Mouse (Mus musculus) embryonic facial prominence, embryonic 15.5 days (tissue): Measurements from ENCODE around the gene Fam20b. TPM values are rescaled to one million over a fixed set of nuclear protein-coding genes. Genes with fewer than 3 reads are reported as not detected.

Experiments used
- ATAC-seq: fragments of 200-750 bp; cut with Nextera tagmentation; 2 replicates; pipeline ENCODE4 v1.8.0; 2017; ENCODE audit warnings: low read depth, moderate TSS enrichment; ENCODE audit not compliant: insufficient number of reproducible peaks, low FRiP score, low TSS enrichment
- H3K27ac ChIP-seq: fragments of 300-500 bp; sonication (generic); replicated peaks from 2 replicates; pipeline ENCODE4 v1.5.1; 2015; ENCODE audit warnings: mild to moderate bottlenecking, inconsistent platforms
- H3K27me3 ChIP-seq: fragments of 300-500 bp; sonication (generic); 2 replicates; pipeline ENCODE4 v1.6.1; 2015; ENCODE audit warnings: inconsistent platforms
- H3K36me3 ChIP-seq: fragments of 300-500 bp; sonication (generic); 2 replicates; pipeline ENCODE4 v1.6.1; 2015; ENCODE audit warnings: mild to moderate bottlenecking, inconsistent platforms
- H3K4me1 ChIP-seq: fragments of 300-500 bp; sonication (generic); 2 replicates; pipeline ENCODE4 v1.6.1; 2015; ENCODE audit warnings: inconsistent platforms
- H3K4me2 ChIP-seq: fragments of 300-500 bp; sonication (generic); replicated peaks from 2 replicates; pipeline ENCODE4 v1.6.1; 2015; ENCODE audit warnings: mild to moderate bottlenecking, inconsistent platforms
- H3K4me3 ChIP-seq: fragments of 300-500 bp; sonication (generic); replicated peaks from 2 replicates; pipeline ENCODE4 v1.5.1; 2015; ENCODE audit warnings: mild to moderate bottlenecking, inconsistent platforms
- H3K9ac ChIP-seq: fragments of 300-500 bp; sonication (generic); 2 replicates; pipeline ENCODE4 v1.6.1; 2015; ENCODE audit warnings: inconsistent platforms
- H3K9me3 ChIP-seq: fragments of 300-500 bp; sonication (generic); replicated peaks from 2 replicates; pipeline ENCODE4 v1.6.1; 2016; ENCODE audit warnings: inconsistent platforms
- WGBS: fragments of 180-500 bp; shearing (Covaris S2); methylation state at CpG from one replicate; pipeline ENCODE4 v1.1.7; 2015; 5-methylcytosine and 5-hydroxymethylcytosine counted together
- polyA plus RNA-seq: library from polyadenylated mRNA; unstranded; fragments of >200 nt; fragmentation: Nextera tagmentation; extraction: Ambion mirVana; gene quantifications from 2 replicates; pipeline ENCODE4 v1.2.1, GENCODE M21; 2015

The Fam20b gene
- 26.9 and 28.0 TPM in 2 replicates for polyA plus RNA-seq

DNA sequence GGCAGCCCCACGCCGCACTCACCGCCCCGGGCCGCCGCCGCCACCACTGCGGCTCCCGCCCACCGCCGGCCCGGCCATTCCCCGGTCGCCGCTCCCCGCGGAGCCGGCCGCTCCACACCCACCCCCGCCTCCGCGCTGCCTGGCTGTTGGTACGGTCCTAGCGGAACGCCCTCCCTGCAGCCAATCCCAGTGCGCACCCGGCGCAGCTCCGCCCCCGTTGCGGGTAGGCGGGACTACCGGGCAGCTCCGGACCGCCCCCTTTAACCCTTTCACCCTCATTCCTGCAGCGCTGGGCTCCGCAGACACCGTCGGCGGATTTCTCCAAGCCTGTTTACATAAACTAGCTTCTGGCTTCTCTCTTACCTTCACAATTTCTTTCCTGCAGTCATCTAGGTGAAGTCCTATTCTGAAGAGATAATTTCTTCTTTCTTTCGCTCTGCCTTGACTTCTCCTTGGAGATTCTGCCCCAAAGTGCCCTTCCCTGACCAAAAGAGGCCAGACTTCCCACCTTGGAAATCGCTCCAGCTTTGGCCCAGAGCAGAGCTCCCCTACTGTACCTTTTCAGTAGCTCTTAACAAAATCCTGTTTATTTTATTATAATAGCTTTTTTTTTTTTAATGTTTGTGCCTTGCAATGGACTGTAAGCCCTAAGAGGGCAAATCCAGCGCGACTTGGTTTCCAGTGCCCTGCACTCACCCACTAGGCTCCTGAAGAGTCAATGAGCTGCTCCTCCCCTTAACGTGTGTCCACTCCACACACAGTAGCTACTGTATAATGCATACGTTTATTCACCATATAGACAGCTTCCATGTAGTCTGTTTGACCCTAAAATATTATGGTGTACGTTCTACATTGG is at the start of gene Fam20b:
Fam20b (minus strand) TSS at position 137 of the 856 bp plus-strand sequence.
- Histone ChIP-seq H3K9me3 (no peaks in the 10 kb centered on the region), H3K27me3 (no peaks in the 10 kb centered on the region), H3K9ac (peak within 1 kb of the TSS; percentile 58), H3K4me1 (0 out of 2 replicates have a peak, but pooled peaks cover 9% of the 10 kb centered on the region), H3K4me3 (peak within 1 kb of the TSS; percentile 61), H3K36me3 (no peaks in the 10 kb centered on the region), H3K4me2 (peak within 1 kb of the TSS; percentile 66), H3K27ac (peak within 1 kb of the TSS; percentile 87)
- ATAC-seq, result peak; percentile 99
- WGBS, result under 1% methylated on average over 42 of the region's 47 CpGs

DNA sequence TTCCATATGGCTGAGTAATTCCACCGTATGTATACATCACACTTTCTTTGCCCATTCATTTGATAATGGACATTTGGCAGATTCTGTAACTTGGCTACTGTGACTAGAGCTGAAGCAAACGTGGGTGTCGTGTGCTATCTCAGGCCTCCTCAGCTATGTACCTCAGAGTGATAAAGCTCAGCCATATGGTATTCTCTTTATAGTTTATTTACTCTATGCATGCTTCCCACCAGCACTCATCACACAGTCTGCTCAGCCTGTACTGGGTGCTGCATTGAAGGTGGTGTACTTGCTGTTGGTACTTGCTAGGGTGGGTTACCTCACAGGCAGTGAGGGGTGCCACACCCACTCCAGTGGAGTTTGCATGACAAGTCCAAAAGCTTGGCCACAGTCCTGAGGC is 46.4 kb upstream of the Fam20b start:
- H3K4me2 ChIP-seq, result no peak overlapping the region
- ATAC-seq, result no peak
- H3K36me3 ChIP-seq, result no peaks in the 10 kb centered on the region
- no peaks in the 10 kb centered on the region; the same call in 1 of the 2 replicates for H3K9me3 ChIP-seq
- H3K4me3 ChIP-seq, result no peak overlapping the region
- H3K27ac ChIP-seq, result no peak overlapping the region
- 91% methylated on average over 3 of the region's 3 CpGs for WGBS
- H3K9ac ChIP-seq, result no peak overlapping the region
- no peaks in the 10 kb centered on the region for H3K27me3 ChIP-seq
- H3K4me1 ChIP-seq, result peaks cover 45% of the 10 kb centered on the region

DNA sequence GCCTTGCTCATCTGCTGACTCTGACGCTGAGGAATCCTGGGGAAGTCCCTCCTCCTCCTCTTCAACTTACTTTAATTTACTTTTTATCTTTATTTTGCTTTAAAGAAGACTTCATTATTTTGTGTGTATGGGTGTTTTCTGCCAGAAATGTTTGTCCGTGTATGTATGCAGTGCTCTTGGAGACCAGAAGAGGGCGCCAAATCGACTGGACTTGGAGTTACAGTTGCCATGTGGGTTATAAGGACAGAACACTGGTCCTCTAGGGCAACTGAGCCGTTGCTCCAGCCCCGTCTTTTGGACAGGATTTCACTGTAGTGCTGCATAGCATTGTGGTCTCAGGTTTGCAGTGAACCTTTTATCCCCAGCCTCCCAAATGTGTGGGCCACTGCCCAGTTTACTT is 45.7 kb upstream of the Fam20b start:
- no peaks in the 10 kb centered on the region; the same call in 1 of the 2 replicates for H3K9me3 ChIP-seq
- H3K4me2 ChIP-seq, result no peak overlapping the region
- no peak overlapping the region for H3K9ac ChIP-seq
- no peaks in the 10 kb centered on the region for H3K36me3 ChIP-seq
- H3K4me1 ChIP-seq, result peaks cover 45% of the 10 kb centered on the region
- H3K27ac ChIP-seq, result no peak overlapping the region
- ATAC-seq, result no peak
- no peaks in the 10 kb centered on the region for H3K27me3 ChIP-seq
- no peak overlapping the region for H3K4me3 ChIP-seq
- 76% methylated on average over 6 of the region's 6 CpGs for WGBS

DNA sequence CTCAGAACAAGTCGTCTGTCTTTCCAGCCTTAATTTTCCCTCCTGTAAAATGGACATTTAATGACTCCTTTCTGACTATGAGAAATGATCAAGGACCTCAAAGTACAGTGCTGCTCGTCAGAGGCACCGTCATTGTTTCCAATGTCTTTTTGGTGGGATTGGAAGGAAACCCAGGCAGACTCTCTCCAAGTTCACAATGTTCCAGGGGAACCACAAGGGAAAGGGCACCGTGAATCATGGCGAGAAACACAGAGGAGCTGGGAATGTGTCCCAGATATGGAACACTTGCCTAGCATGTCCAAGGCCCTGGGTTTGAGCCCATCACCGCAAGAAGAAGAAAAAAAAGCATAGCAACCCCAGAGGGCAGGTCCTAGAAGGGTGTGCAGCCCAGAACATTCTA is 44.4 kb upstream of the Fam20b start:
- H3K9me3 ChIP-seq, result no peaks in the 10 kb centered on the region; the same call in 1 of the 2 replicates
- H3K36me3 ChIP-seq, result no peaks in the 10 kb centered on the region
- no peak overlapping the region for H3K9ac ChIP-seq
- H3K27ac ChIP-seq, result peak overlapping the region; percentile 76
- WGBS, result 86% methylated on average over 6 of the region's 6 CpGs
- no peak overlapping the region for H3K4me2 ChIP-seq
- H3K4me3 ChIP-seq, result no peak overlapping the region
- no peaks in the 10 kb centered on the region for H3K27me3 ChIP-seq
- ATAC-seq, result no peak
- peaks cover 44% of the 10 kb centered on the region for H3K4me1 ChIP-seq

DNA sequence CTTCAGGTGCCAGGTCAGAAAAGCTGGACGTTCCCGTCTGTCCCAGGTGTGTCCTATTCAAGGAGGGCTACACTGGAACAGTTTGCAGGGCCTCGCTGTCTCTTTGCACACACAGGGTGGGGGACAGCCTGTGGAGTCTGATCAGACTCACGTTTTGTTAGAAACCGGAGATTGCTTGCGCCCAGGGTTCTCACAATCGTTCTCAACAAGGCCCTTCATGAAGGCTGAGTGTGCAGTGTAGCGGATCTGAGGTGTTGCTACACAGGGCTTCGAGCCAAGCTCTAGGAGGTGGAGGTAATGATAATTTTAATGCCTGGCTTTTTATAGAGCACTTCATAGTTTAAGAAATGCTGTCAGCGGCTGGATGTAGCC is 42.5 kb upstream of the Fam20b start:
- H3K9ac ChIP-seq, result no peak overlapping the region
- no peaks in the 10 kb centered on the region for H3K27me3 ChIP-seq
- 37% methylated on average over 10 of the region's 10 CpGs for WGBS
- peaks cover 49% of the 10 kb centered on the region for H3K4me1 ChIP-seq
- no peaks in the 10 kb centered on the region for H3K36me3 ChIP-seq
- ATAC-seq, result peak; percentile 4; the same call in 1 of the 2 replicates
- no peak overlapping the region for H3K4me3 ChIP-seq
- 0 out of 2 replicates have a peak overlapping the region, but pooled peaks have one; percentile 10 for H3K4me2 ChIP-seq
- peak overlapping the region; percentile 92 for H3K27ac ChIP-seq
- no peaks in the 10 kb centered on the region; the same call in 1 of the 2 replicates for H3K9me3 ChIP-seq

DNA sequence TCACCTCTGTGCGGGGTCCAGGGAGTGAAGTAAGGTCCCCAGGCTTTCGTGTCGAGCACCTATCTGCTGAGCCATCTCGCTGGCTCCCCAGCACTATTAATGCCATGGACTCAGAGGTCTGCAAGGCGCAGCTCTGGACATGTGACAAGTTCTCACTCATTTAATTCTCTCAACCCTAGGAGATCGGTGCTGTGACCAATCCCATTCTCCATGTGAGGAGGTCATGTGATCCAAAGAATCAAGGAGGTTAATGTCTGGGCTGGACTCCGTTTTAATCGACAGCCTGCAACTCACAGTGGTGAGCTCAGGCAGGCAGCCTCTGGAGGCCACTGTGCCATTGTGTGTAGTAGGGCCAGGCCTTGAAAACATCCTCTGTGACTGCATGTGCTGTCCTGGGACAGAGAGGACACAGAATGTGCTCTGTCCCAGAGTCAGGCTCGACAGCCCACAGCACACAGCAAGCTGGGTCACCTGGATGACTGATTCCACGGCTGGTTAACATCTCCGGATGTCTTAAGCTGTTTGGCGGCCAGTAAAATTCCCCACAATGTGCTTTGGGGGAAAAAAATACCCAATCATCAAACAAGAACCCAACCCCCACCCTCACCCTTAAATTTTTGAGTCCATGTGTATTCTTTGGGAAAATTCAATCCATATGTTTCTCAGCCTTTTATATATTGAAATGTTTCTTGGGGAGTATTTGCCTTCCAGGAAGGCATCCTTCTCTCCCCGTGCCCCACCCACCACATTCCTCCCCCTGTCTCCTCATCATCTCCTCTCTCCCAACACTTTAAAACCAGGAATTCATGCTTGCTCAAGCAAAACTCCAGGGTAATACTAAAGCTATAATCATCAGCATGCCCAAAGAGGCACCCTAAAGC is 41.9 kb upstream of the Fam20b start:
- WGBS, result 48% methylated on average over 13 of the region's 13 CpGs
- Histone ChIP-seq H3K27ac (peak overlapping the region; percentile 92), H3K4me2 (0 out of 2 replicates have a peak overlapping the region, but pooled peaks have one; percentile 10), H3K9ac (no peak overlapping the region), H3K36me3 (no peaks in the 10 kb centered on the region), H3K4me3 (no peak overlapping the region), H3K9me3 (no peaks in the 10 kb centered on the region; the same call in 1 of the 2 replicates), H3K4me1 (peaks cover 51% of the 10 kb centered on the region), H3K27me3 (no peaks in the 10 kb centered on the region)
- peak; percentile 68 for ATAC-seq

DNA sequence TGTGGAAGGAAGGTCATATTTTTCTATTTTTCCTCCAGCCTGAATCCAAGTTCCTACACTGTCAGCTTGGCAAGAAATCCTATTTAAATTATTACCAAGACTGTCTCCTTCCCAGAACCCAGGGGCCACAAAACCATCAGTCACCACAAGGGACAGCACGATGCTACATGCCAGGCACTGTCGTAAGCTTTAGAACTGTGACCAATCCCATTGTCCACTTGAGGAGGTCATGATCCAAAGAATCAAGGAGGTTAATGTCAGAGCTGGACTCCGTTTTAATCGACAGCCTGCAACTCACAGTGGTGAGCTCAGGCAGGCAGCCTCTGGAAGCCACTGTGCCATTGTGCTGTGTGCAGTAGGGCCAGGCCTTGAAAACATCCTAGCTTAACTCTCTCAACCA is 39.4 kb upstream of the Fam20b start:
- 46% methylated on average over 4 of the region's 4 CpGs for WGBS
- peak overlapping the region; percentile 60; the same call in 1 of the 2 replicates for H3K27ac ChIP-seq

DNA sequence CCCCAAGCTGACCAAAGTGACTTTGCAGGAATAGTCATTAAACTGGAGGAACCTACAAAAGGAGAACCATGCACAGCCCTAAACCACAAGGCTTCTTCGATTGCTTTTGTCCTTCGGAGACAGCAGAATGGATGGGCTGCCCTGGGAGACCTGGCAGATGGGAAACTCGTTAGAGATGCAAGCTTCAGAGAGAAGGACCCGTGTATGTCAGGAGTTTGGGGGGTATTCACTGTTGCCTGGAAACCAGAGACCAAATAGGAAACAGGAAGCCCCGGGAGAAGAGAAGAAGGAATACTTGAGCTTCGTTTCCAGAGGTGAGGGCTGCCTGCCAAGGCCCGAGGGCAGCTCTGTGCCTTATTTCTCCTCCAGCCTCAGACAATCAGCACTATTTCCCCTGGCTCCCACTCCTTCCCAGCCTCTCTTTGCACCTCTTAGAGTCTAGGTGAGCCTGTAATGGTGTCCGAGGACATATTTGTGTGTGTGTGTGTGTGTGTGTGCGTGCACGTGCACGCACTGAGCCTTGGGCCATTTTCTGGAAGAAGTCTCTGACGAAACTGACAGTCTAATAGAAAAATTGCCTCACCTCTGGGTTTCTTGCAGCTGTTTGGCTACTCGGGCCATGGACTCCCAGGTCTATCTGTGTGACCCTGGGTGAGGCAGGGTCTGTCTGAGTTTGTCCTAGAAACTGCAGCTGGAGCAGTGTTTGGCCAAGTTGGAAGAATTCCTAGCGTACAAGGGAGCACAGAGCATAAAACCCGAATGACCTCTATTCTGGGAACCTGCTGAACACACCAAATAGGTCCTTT is 35.9 kb upstream of the Fam20b start:
- peak; percentile 40 for ATAC-seq
- Histone ChIP-seq H3K27ac (peak overlapping the region; percentile 85), H3K36me3 (no peaks in the 10 kb centered on the region), H3K27me3 (no peaks in the 10 kb centered on the region), H3K9me3 (no peaks in the 10 kb centered on the region), H3K4me3 (no peak overlapping the region), H3K4me2 (0 out of 2 replicates have a peak overlapping the region, but pooled peaks have one; percentile 10), H3K4me1 (peaks cover 57% of the 10 kb centered on the region), H3K9ac (no peak overlapping the region)
- 30% methylated on average over 15 of the region's 15 CpGs for WGBS

More for the DNA sequence above, 39.4 kb upstream of the Fam20b start:
- Histone ChIP-seq H3K4me2 (no peak overlapping the region), H3K36me3 (no peaks in the 10 kb centered on the region), H3K9me3 (no peaks in the 10 kb centered on the region), H3K4me3 (no peak overlapping the region), H3K4me1 (peaks cover 69% of the 10 kb centered on the region), H3K9ac (no peak overlapping the region), H3K27me3 (no peaks in the 10 kb centered on the region)
- no peak for ATAC-seq

DNA sequence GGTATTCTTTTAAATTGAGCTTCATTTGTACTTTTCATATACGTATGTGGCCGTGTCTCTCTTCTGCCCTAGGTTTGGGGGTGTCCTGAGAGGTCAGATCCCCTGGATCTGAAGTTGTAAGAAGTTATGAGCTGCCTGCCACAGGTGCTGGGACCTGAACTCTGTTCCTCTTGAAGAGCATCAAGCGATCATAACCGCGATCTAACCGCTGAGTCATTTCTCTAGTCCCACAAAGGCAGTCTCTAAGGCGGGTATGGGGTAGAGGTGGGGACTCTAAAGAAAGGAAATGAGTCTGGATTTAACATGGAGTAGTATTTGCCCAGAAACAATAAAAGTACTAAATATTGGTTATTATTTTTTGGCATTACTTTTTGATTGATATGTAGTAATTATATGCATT is 34.1 kb upstream of the Fam20b start:
- peak overlapping the region; percentile 78; the same call in 1 of the 2 replicates for H3K27ac ChIP-seq
- H3K4me1 ChIP-seq, result peaks cover 53% of the 10 kb centered on the region
- 0 out of 2 replicates have a peak overlapping the region, but pooled peaks have one; percentile 44 for H3K4me2 ChIP-seq
- no peaks in the 10 kb centered on the region for H3K27me3 ChIP-seq
- no peaks in the 10 kb centered on the region for H3K9me3 ChIP-seq
- no peak overlapping the region for H3K9ac ChIP-seq
- 81% methylated on average over 7 of the region's 7 CpGs for WGBS
- ATAC-seq, result no peak
- H3K36me3 ChIP-seq, result no peaks in the 10 kb centered on the region
- no peak overlapping the region for H3K4me3 ChIP-seq

DNA sequence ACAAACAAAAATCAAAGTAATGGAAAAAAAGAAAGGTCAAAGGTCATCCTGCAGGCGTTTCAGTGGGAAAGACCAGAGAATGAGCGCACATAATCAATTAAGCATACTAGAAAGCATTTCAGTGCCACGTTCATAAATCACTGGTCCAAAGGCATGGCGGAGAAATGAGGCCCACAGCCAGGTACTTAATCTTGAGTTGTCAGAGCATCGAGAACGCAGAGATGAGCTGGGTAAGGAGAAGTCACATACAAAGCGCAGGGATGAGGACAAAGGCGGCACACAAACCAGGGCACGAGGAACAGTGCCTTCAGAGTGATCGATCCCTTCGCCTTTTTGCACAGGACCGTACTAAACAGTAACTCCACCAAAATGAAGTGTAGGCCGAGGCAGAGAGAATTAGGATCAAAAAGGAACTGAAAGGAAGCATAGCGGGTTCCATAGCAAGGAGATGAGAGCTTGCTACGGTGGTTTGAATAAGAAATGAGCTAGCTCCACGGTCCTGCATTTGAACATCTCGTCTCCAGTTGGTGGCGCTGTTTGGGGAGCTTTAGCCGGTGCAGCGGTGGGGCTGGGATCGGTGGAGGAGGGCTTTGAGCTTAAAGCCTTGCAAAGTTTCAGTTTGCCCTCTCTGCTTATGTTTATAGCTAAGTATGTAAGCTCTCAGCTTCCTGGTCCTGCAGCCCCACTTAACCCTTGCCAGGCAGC is 33.3 kb upstream of the Fam20b start:
- H3K4me1 ChIP-seq, result peaks cover 49% of the 10 kb centered on the region
- peak overlapping the region; percentile 44 for H3K4me2 ChIP-seq
- no peaks in the 10 kb centered on the region for H3K36me3 ChIP-seq
- no peaks in the 10 kb centered on the region for H3K9me3 ChIP-seq
- H3K27ac ChIP-seq, result peak overlapping the region; percentile 78
- H3K27me3 ChIP-seq, result no peaks in the 10 kb centered on the region
- ATAC-seq, result peak; percentile 65; the same call in 1 of the 2 replicates
- no peak overlapping the region for H3K9ac ChIP-seq
- peak overlapping the region; percentile 23 for H3K4me3 ChIP-seq
- 11% methylated on average over 21 of the region's 21 CpGs for WGBS
